Mouse (Mus musculus): ENCODE results near the gene Tmem82.

- no peak for TF ChIP-seq CTCF (IDR thresholded peaks at IDR 0.05; ENCODE audit: control insufficient read depth, insufficient read depth, low read length)
- no peak for TF ChIP-seq POLR2A (IDR thresholded peaks at IDR 0.05; ENCODE audit: borderline replicate concordance, control insufficient read depth, low read depth, low read length)
Measured at GRCm38 (mm10) chr4:141566187-141566586, 52.2 kb downstream of the Tmem82 start.
